Mouse (Mus musculus) testis, postnatal 14 days (tissue): ENCODE measurements at regions not wholly inside any gene's neighbourhood (a gene's known extent, or its start where the extent isn't known, plus 50 kb on each side); places are given as distances from the start of the nearest gene placed in this dataset.

Source experiments
- DNase-seq: peaks from one replicate; pipeline ENCODE4 v3.0.0; 2021; ENCODE audit warnings: low spot score

DNA sequence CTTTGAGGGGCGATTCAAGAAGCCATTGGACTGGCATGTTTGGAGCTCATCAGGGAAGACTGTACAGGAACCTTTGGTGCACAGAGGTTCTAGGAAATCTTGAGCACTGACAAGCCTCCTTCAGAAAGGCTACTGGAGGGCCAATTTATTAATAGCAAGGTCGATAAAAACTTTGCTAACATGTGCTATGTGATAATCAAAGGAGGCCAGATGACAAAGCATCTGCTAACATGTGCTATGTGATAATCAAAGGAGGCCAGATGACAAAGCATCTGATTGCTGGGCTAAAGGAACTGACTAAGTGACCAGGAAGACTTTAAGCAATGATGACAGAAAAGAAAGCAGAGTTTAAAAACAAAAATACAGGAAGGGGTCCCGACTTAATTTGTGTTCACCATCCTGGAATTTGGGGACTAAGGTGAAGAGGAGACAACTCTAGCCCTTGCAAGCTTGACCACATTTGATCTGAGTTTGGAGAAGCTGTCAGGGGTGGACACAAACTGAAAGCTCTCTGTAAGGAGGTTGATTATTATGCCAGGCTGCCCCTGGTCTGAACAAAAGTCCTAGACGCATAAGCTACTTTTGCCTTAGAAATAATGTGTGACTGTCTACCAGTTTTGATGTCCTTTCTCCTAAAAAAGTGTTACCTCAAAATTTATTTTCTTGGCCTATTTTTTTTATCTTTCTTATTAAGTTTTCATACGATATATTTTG is 455.5 kb upstream of the Fam92a start:
- DNase-seq = no peak

DNA sequence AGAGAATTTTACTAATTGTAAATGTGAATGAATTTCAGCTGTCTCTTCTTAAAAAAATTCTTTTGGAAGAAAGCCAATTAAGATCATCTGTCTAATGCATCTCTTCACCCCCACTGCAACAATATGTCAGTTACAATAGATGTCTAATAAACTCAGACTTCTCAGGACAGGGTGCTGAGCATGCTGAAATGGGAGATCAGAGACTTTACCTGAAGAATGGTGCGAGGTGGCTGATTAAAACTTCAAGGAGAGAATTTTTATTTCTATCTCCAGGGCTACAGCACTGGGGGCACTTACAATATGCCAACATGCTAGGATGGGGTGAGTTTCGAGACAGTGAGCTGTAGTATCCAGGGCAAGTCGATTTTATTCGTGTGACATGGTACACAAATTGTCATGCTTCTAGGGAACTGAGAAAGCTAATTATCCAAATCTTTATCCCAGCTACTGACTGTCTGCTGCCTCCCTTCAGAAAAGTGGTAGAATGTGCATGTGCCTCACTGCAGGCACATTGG is 449.0 kb upstream of the Fam92a start:
- DNase-seq = no peak

DNA sequence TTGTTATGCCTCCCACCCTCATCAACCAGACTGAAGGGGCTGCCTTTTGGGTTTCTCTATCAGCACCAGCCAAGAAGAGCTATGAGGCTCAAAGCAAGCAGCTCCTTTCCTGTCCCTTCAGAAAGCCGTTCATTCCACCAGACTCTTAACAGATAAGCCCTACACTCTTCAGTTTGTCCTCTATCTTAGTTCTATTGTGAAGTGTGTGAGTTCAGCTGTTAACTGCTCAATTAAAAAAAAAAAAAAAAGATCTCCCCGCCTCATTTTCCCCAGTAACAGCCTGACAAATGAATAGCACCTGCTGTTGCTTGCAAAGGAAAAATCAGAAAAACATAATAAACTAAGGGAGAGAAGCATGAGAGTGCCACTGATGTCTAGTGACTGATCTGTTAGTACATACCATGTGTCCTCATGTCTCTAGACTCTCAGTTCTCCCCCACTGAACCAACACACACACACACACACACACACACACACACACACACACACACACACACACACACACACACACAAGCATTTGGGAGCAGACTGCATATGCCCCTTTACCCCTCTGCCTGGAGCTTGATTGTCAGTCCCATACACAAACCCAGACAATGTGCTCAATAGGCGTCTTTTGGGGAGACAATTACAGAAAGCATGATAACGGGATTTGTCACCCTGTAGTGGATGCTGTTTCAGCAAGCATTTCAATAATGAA is 448.4 kb upstream of the Fam92a start:
- DNase-seq = no peak

DNA sequence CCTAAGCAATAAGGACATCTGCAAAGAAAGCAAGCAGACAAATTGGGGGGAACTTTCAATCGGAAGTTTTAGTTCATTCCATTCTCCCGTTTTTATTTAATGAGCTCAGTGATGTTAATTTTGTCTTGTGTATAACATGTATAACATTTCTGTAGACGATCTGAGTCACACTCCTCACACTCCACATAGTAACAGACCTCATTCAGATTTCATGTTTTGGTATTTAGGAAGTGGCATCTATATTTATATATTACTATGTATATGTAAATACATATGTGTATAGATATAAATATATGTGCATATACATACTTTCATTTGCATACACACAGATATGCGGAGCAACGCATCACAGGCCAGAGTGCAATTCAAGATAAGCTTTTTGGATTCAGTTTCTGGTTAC is 444.9 kb upstream of the Fam92a start:
- DNase-seq = no peak

DNA sequence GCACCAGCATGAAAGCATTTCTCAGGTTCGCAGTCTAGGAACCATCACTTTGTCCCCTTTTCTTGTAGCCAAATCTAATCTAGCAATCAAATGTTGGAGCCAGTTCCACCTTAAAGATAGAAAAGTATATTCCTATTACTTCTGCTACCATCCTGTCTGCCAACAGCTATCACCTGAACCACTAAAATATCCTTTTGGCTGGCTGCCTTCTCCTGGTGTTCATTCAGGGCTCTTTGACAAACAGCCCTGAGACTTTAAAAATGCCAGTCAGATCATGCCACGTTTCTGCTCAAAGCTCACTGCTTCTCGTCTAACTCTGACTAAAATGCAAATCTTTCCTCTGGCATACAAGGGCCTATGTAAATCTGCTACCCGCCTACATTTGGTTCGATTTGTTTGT is 439.7 kb upstream of the Fam92a start:
- no peak for DNase-seq

DNA sequence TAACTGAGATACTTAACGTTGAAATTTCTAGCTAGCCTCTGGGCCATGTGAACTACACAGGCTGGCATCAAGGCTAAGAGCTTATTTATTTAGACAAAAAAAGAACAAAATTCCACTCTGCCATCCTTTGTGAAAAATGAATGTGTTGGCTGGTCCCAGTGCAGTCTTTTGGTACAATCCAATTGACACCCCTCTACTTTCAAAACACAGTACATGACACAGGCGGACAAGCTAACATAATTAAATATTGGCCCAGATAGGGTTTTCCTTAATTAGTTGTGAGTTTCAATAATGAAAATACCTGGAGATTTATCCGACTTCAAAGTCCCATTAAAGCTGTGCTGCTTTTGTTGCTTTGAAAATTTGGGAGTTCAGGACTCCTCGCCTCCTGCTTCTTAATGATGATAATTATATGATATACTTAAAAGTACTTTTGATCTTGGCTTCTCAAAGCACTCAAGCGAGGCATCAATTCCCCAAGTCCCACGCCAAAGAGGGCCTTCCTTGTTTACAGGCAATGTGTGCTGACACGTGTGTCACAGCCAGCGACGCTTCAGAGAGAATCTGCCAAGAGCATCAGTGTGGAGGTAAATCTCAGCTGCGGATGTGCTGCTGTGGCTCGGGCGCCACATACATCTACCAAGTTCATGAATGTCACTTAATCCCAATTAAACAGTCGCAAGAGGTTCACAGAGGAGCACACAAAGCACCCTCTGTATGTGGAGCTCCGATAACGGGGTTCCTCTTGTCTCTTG is 429.5 kb upstream of the Fam92a start:
- DNase-seq = no peak

DNA sequence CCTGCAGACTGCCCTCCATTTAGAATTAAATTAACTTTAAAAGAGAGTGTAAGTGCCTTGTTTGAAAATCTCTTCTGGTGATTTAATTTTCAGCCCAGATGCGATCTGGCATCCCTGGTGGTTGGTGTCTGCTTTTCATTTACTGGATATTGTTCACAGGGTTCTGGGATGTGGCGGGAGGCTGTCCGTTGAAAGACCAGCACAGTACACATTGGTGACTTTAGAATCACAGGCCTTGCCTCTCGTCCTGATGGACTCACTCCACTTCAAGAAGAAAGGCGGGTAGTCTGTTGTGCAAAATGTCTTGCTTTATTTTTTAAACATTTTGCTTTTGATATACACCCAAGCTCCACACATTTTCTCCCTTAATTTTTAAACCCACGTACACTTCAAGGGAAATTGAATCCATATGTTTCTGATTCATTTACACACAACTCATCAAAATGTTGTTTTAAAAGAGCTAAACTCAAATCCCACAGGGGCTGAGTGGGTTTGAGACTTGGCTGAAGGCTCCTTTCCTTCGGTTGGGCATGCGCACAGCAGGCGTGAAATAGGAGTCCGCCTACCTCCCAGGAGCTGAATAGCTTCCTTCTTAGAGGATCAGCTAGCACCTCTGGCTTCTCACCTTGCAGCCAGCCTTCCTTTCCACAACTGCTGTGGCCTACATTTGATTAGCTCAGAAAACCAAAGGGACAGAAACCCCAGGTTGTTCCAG is 424.1 kb upstream of the Fam92a start:
- DNase-seq = peak; percentile 6

DNA sequence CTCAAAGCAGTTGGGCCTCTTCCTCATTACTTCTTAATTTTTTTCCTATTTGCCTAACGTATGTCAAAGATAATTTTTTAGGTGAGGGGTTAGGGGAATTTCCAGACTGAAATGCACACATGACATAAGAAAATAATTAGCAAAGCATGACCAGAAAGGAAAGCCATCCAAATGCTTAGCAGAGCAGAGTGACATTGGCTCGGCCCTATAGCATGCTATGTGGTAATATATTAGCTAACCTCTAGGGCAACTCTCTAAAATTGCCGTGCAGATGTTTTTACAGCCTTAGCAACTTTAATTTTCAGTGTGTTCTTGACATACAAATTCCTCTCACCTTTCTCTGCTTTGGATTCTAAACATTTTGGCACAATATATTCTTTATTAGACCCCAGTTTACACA is 421.2 kb upstream of the Fam92a start:
- no peak for DNase-seq

DNA sequence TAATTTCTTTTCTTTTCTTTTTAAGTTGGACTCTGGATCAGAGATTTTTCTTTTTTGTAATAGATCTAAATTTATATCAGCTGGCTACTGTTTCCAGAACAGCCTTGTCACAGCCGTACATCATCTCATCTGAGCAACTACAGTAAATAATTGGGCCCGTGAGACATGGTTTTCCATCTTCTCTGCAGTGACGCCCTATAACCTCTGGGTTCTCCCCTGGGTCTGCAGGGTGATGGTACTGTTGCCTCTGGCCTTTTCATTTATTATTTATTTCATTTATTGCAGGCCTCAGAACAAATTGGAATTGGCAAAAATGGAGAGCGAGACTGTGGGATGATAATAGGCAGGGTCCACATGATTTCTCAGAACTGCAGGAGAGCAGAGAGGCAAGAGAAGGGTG is 406.3 kb upstream of the Fam92a start:
- DNase-seq = no peak

DNA sequence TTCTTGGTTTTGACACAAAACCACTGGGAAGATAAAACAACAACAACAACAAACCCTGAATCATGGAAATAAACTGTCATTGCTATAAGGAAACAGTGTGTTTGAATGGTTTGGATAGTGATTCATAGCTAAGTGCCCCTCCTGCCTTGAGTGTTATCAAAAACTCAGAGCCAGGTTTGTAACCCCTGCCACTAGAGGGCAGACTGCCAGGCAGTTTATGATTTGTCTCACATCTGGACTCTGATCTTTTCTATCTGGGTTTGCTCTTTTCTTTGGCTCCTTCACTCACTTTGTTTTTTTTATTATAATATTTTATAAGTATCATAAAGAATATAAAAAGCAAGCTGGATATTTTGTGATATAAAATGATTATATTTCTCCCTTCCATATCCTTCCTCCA is 400.1 kb upstream of the Fam92a start:
- DNase-seq = no peak

DNA sequence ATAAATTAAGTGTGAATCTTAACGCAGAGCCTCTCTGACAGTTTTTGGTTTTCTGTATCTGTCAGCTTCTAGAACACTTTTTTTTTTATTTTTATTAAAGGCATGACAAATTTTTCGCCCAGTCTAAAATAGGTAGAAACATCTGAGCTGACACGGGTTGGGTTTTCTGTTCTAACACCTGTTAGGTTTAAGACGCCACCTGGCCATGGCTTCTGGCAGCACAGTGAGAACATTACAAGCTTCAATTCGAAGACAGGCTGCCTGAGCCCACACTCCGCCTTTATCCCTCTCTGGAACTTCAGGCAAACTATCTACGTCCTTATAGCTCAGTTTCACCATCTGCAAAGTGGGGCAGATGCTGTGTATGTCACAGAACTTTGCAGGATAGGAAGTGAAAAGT is 398.9 kb upstream of the Fam92a start:
- DNase-seq = no peak

DNA sequence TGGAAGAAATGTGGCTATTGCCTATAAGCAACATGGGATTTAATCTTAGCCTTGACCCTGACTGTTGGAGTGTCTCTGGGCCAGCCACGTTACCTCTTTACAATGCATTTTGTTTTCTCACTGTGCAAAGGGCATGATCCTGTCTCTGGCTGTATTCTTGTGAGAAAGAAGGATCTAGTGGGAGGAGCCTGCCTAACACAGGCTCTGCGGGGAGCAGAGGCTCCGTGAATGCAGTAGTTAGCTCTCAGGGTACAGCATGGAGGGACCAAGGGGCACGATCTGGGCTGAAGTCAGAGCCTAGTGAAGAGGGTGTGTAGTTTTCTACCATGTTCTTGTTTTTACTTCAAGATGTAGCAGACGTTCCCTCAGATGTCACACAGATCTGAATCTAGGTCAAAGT is 395.8 kb upstream of the Fam92a start:
- no peak for DNase-seq

DNA sequence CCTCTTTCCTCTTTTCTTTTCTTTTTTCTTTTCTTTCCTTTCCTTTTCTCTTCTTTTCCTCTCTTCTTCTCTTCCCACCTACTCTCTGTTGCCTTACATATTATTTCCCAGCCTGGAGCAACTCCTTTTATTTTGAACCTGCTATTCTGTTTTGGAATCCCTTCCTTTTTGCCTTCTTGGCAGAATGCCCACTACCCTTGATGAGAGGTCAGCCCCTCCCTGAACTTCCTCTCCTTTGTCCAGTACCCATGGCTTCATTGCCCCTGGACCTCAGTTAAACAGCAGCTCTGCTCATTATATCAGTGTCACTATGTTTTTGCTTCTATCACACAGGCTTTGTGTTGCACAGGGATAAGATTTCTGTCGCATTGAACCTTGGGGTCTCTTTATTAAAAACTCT is 391.2 kb upstream of the Fam92a start:
- no peak for DNase-seq

DNA sequence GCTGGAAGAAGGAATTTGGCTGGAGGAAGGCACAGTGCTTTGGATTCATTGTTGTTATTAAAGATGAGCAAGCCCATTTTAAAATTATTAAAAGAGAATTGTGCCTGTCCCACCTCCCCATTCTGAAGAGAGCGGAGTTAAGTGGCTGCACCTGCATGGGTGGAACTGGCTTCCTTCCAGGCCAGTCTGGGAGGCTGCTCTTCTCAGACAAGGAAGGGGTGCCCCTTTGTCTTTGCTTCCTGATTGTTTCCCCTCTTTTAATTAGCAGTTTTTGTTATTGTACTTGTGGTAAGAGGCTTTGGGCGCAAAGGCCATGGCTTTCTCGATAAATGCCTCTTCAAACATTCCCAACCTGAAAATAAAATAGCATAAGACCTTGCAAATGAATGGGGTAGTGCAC is 388.7 kb upstream of the Fam92a start:
- DNase-seq = no peak

DNA sequence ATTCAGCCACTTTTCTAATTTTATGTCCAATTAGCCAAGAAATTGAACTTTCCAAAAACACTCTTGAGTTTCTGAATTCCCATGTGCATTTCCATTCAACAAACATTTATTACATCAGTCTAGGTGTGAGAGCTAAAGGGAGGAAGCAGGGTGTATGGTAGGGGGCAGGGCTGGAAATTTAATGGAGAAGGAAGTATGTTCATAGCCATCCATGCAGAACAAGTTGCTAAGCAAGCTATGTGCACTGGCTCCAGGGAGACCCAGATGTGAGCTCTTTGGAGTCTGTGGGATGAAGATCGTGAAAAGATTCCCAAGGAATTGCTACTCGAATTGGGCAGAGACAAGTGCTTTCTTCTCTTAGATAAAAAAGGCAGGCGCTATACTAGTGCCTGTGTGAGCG is 388.2 kb upstream of the Fam92a start:
- DNase-seq = no peak

DNA sequence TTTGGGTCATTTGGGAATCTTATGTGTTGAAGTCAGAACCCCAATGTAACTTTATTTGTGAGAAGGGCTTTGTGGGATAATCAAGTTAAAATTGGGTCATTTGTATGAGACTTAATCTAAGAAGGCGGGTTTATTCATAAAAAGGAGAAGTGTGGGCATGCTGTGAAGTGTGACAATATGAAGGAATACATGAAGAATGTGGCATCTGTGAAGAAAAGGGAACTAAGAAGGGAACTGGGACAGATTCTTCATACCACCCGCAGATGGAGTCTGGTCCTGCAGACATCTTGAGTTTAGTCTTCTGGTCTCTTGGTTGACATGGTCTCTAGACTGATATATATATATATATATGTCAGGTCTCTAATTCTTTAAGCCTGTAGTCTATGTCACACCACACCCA is 385.3 kb upstream of the Fam92a start:
- no peak for DNase-seq

DNA sequence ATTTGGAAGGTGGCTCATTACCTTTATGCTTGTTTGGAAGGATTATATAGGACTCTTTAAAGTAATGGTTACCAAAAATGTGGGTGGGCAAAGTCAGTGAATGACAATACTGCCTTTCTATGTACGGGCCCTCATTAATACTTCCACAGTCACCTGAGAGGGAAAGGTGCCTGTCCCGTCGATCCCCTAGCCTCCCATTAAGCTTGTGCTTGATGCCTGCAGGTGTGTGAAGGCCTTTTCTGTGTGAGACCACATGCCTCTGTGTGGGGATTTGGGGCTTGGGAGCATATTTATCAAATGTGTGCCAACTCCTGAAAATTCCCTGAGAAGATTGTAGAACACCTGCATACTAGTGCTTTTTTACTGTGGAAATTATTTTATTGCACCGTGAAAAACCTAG is 377.4 kb upstream of the Fam92a start:
- no peak for DNase-seq

DNA sequence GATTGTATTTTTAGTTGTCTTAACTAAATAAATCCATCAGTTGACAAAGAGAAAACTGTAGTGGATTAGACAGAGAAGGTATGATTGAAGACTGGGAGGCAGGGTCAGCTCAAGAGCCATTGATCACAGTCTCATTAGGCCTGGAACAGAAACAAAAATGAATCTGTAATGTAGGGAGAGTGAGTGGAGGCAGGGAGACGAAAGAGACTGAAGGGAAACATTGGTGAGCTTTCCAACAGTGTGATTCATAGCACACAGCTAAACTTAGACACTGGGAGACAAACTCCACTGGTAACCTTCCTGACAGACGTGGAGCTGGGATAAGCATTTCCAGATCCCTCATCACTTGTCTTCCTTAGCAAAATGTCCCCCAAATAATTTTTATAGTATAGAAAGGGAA is 372.1 kb upstream of the Fam92a start:
- DNase-seq = no peak

DNA sequence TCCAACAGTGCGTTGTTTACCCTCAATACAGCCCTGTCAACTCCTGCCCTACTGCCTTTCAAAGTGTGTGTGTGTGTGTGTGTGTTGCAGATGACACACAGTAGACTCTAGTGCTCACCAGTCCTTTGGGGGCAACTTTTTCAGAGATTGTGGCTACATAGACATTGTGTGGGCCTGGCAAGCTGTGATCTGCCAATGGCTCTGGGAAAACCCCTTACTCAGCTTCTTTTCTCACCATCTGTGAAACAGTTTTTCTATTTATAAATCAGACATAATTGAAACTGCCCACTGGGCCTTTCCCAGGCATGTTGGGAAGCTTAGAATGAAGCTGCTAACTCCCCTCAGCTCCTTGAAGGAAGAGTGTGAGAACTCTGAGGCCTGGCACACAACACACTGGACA is 369.7 kb upstream of the Fam92a start:
- DNase-seq = no peak

DNA sequence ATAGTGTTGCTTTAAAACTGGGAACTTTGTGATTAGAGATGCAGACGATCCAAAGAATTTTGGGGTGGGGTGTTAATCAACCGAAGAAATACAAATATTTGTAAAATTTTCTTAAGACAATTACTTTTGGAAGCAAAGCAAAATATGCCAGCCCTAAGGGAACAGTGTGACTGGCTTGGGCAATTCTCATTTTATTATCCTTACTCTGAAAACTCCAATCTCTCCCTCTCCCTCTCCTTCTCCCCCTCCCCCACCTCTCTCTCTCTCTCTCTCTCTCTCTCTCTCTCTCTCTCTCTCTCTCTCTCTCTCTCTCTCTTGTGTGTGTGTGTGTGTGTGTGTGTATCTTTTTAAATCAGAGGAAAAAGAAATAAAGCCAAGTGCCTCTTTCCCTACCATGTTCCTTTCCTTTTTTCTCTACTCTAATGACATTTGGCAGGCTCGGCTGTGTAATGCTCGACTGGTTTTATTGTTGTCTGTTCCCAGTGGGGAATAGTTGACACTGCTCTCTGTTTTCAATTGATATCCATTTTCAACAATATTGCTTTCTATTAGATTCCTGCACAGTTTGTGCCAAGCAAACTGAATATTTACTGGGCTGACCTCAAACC is 367.5 kb upstream of the Fam92a start:
- no peak for DNase-seq

DNA sequence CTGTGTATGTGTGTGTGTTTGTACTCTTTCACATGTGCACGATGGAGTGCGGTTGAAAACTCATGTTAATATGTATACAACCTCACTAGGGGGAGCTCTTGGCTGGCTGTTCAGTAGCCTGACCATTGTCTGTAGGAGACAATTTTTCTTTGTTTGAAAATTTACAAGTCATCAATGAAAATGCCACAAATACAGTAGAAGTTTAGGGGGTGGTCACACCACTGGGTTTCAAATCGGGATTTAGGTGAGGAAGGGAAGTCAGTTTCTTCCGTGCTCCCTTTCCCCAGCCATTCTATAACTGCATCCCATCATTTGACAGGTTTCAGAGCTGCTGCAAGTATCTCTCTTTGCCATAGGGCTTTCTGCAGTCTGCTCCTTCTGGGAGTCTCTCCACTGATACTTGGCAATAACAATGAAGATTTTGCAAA is 366.9 kb upstream of the Fam92a start:
- no peak for DNase-seq

DNA sequence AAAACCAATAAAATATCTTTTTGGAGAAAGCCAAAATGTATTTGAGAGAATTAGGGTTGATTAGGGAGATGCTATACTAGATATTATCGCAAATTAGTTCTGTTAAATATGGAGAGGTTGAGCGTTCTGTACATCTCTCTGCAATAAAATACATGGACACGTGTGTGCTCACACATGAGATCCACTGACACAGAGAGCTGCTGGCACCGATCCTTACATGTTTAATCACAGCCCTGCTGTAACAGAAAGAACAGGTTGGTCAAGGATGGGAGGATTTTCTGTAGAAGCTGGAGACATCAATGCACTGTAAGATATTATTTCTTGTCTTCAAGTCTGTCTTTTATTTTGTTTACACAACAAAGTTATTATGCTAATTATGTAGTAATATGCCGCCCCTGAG is 366.2 kb upstream of the Fam92a start:
- DNase-seq = no peak
